Mouse (Mus musculus) midbrain, embryonic 14.5 days (tissue): ENCODE measurements around the gene Scrg1. TPM values are rescaled to one million over a fixed set of nuclear protein-coding genes. Genes with fewer than 3 reads are reported as not detected.
"Not testable (repeated sequence)": the region's sequence is repeated elsewhere in the genome, so short reads cannot be mapped to it uniquely, and the experiment has no call there.

Experiments used
- ATAC-seq: fragments of 200-750 bp; cut with Nextera tagmentation; 2 replicates; pipeline ENCODE4 v1.8.0; 2017; ENCODE audit warnings: moderate number of reproducible peaks, moderate library complexity; ENCODE audit not compliant: low FRiP score, low TSS enrichment
- DNase-seq: peaks from one replicate; pipeline ENCODE4 v3.0.0-alpha.2; 2015
- H3K27ac ChIP-seq: fragments of 300-500 bp; sonication (generic); replicated peaks from 2 replicates; pipeline ENCODE4 v1.5.1; 2014; ENCODE audit warnings: mild to moderate bottlenecking, low read depth, low read length, moderate library complexity
- H3K27me3 ChIP-seq: fragments of 300-500 bp; sonication (generic); 2 replicates; pipeline ENCODE4 v1.6.1; 2014; ENCODE audit warnings: low read length, control low read depth, mixed read lengths; ENCODE audit not compliant: control insufficient read depth, insufficient read depth
- H3K36me3 ChIP-seq: fragments of 300-500 bp; sonication (generic); 2 replicates; pipeline ENCODE4 v1.6.1; 2014; ENCODE audit warnings: low read length, control low read depth; ENCODE audit not compliant: control insufficient read depth, insufficient read depth
- H3K4me1 ChIP-seq: fragments of 300-500 bp; sonication (generic); 2 replicates; pipeline ENCODE4 v1.6.1; 2014; ENCODE audit warnings: mild to moderate bottlenecking, antibody characterized with exemption, low read length, control low read depth; ENCODE audit not compliant: control insufficient read depth, insufficient read depth
- H3K4me2 ChIP-seq: fragments of 300-500 bp; sonication (generic); 2 replicates; pipeline ENCODE4 v1.6.1; 2014; ENCODE audit warnings: mild to moderate bottlenecking, low read length, moderate library complexity
- H3K4me3 ChIP-seq: fragments of 300-500 bp; sonication (generic); replicated peaks from 2 replicates; pipeline ENCODE4 v1.5.1; 2014; ENCODE audit warnings: low read depth, low read length
- H3K9ac ChIP-seq: fragments of 300-500 bp; sonication (generic); replicated peaks from 2 replicates; pipeline ENCODE4 v1.6.1; 2014; ENCODE audit warnings: mild to moderate bottlenecking, low read length, moderate library complexity
- H3K9me3 ChIP-seq: fragments of 300-500 bp; sonication (generic); 2 replicates; pipeline ENCODE4 v1.6.1; 2016; ENCODE audit warnings: low read length, control low read depth, mixed read lengths; ENCODE audit not compliant: control insufficient read depth
- WGBS: fragments of 180-500 bp; shearing (Covaris S2); extraction: QIAGEN DNeasy Blood & Tissue Kit; methylation state at CpG from one replicate; pipeline ENCODE4 v1.1.7; 2014; 5-methylcytosine and 5-hydroxymethylcytosine counted together
- polyA plus RNA-seq: library from polyadenylated mRNA; unstranded; fragments of >200 nt; fragmentation: Nextera tagmentation; extraction: Ambion mirVana; gene quantifications from 2 replicates; pipeline ENCODE4 v1.2.1, GENCODE M21; 2014

The Scrg1 gene
- polyA plus RNA-seq, 1 experiment from 2014 or later: 4.3 TPM

- Histone ChIP-seq H3K9ac (no peak overlapping the region), H3K36me3 (no peaks in the 10 kb centered on the region), H3K4me3 (no peak overlapping the region), H3K4me1 (no peaks in the 10 kb centered on the region), H3K9me3 (no peaks in the 10 kb centered on the region), H3K27me3 (peaks cover 4% of the 10 kb centered on the region; the same call in 1 of the 2 replicates), H3K27ac (no peak overlapping the region), H3K4me2 (no peak overlapping the region)
- 59% methylated on average over 18 of the region's 18 CpGs for WGBS
- ATAC-seq (no peak), DNase-seq (no peak)
Observed at GRCm38 (mm10) chr8:57427581-57428366, 27.9 kb upstream of the Scrg1 start.

- H3K9me3 ChIP-seq: no peaks in the 10 kb centered on the region
- H3K4me3 ChIP-seq: no peak overlapping the region
- no peak overlapping the region for H3K9ac ChIP-seq
- H3K4me2 ChIP-seq: peak overlapping the region; percentile 37; the same call in 1 of the 2 replicates
- 5% methylated on average over 1 of the region's 1 CpGs for WGBS
- ATAC-seq (no peak), DNase-seq (no peak)
- H3K27ac ChIP-seq: no peak overlapping the region
- H3K27me3 ChIP-seq: peaks cover 4% of the 10 kb centered on the region; the same call in 1 of the 2 replicates
- no peaks in the 10 kb centered on the region for H3K4me1 ChIP-seq
- H3K36me3 ChIP-seq: no peaks in the 10 kb centered on the region
Observed at GRCm38 (mm10) chr8:57428566-57428965, 27.2 kb upstream of the Scrg1 start.

DNA sequence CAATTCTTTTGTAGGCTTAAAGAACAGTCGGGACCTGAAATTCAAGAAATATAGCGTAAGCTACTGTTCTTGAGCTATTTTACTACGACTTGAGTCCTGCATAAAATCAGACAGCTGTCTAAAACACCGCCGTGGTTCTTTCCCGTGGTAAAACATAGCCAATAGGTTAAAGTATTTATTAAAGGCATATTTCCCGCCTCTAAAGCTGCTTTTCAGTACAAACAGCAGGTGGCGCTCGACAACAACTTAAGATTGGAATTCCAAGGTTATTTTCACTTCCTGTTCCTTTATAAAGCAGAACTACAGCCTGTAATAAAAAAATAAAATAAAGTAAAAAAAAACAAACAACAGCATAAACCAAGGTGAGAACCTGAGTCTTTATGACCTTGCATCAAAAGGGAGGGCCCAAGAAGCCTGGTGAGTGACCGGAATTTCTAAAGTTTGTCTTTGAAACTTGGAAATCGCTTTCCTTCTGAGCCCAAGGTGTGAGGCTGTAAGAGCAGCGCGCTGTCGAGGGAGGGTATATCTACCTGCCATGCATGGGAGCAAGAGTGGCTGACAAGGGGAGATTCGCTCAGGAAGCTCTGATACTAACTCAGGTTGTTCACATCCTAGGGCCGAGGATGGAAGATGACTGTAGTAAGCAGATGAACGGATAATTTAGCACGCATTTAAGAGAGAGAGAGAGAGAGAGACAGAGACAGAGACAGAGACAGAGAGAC, 26.4 kb upstream of the Scrg1 start:
- Histone ChIP-seq H3K36me3 (no peaks in the 10 kb centered on the region), H3K4me3 (no peak overlapping the region), H3K27ac (no peak overlapping the region), H3K4me1 (no peaks in the 10 kb centered on the region), H3K9ac (no peak overlapping the region), H3K9me3 (no peaks in the 10 kb centered on the region), H3K27me3 (peaks cover 4% of the 10 kb centered on the region; the same call in 1 of the 2 replicates), H3K4me2 (peak overlapping the region; percentile 37)
- peak; percentile 93 for DNase-seq
- ATAC-seq: peak; percentile 43; the same call in 1 of the 2 replicates
- 33% methylated on average over 18 of the region's 18 CpGs for WGBS

GRCm38 (mm10) chr8:57429888-57430274, 25.8 kb upstream of the Scrg1 start:
- not testable (repeated sequence) for H3K9me3 ChIP-seq, DNase-seq, H3K27me3 ChIP-seq, H3K27ac ChIP-seq, H3K4me1 ChIP-seq, H3K4me3 ChIP-seq, H3K9ac ChIP-seq, ATAC-seq, H3K4me2 ChIP-seq, H3K36me3 ChIP-seq
- 69% methylated on average over 5 of the region's 5 CpGs for WGBS

DNA sequence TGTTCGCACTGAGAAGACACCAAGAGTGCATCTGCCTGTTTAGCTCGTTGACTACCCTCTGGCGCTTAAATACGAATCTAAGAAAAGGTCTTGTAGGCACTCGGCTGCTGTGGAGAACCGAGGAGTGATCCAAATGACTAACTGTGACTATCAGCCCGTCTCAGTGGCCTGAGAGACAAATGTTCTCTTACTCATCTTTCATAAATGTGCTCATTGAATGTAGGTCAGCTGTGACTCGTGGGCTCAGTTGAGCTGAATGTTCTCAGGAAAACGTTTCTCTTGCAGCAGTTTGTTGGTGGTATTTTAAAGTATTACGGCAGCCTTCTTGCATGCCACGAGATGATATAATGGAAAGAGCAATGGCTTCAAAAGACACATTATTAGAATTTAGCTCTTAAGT, 24.8 kb upstream of the Scrg1 start:
- WGBS: 87% methylated on average over 11 of the region's 11 CpGs
- no peaks in the 10 kb centered on the region for H3K36me3 ChIP-seq
- H3K9ac ChIP-seq: no peak overlapping the region
- H3K27ac ChIP-seq: no peak overlapping the region
- H3K4me3 ChIP-seq: no peak overlapping the region
- H3K4me1 ChIP-seq: 0 out of 2 replicates have a peak, but pooled peaks cover 3% of the 10 kb centered on the region
- ATAC-seq (no peak), DNase-seq (no peak)
- no peaks in the 10 kb centered on the region for H3K9me3 ChIP-seq
- peaks cover 4% of the 10 kb centered on the region; the same call in 1 of the 2 replicates for H3K27me3 ChIP-seq
- no peak overlapping the region for H3K4me2 ChIP-seq

GRCm38 (mm10) chr8:57432802-57433201, 22.9 kb upstream of the Scrg1 start:
- H3K9me3 ChIP-seq: no peaks in the 10 kb centered on the region
- H3K9ac ChIP-seq: no peak overlapping the region
- no peak overlapping the region for H3K27ac ChIP-seq
- ATAC-seq: no peak
- DNase-seq: no peak
- H3K4me1 ChIP-seq: 0 out of 2 replicates have a peak, but pooled peaks cover 3% of the 10 kb centered on the region
- no peak overlapping the region for H3K4me3 ChIP-seq
- WGBS: 91% methylated on average over 5 of the region's 5 CpGs
- H3K36me3 ChIP-seq: no peaks in the 10 kb centered on the region
- H3K27me3 ChIP-seq: no peaks in the 10 kb centered on the region
- H3K4me2 ChIP-seq: no peak overlapping the region

GRCm38 (mm10) chr8:57435768-57436436, 19.8 kb upstream of the Scrg1 start:
- Histone ChIP-seq H3K36me3 (no peaks in the 10 kb centered on the region), H3K27me3 (no peaks in the 10 kb centered on the region), H3K9me3 (no peaks in the 10 kb centered on the region), H3K27ac (no peak overlapping the region), H3K4me2 (no peak overlapping the region), H3K4me3 (no peak overlapping the region), H3K4me1 (0 out of 2 replicates have a peak, but pooled peaks cover 3% of the 10 kb centered on the region), H3K9ac (no peak overlapping the region)
- WGBS: 72% methylated on average over 18 of the region's 18 CpGs
- ATAC-seq: no peak
- peak; percentile 66 for DNase-seq

DNA sequence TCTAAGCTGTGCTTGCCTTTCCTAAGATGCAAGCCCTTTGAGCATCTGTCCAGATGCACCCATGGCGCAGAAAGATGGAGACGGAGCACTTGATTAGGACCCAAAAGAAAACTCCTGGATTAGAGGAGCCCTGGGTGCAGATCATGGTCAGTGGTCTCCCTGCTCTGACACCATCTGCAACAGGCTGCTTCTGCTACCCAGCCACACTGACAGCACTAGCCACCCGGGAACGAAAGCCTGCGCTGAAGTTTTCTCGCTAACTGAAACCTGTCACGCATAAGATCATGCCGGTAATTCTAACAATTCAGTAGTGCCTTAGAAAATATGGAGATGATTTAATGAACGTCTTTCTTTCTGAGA, 19.3 kb upstream of the Scrg1 start:
- no peak overlapping the region for H3K4me2 ChIP-seq
- ATAC-seq (no peak), DNase-seq (no peak)
- no peaks in the 10 kb centered on the region for H3K9me3 ChIP-seq
- no peaks in the 10 kb centered on the region for H3K27me3 ChIP-seq
- H3K4me3 ChIP-seq: no peak overlapping the region
- 0 out of 2 replicates have a peak, but pooled peaks cover 3% of the 10 kb centered on the region for H3K4me1 ChIP-seq
- H3K27ac ChIP-seq: no peak overlapping the region
- H3K36me3 ChIP-seq: no peaks in the 10 kb centered on the region
- H3K9ac ChIP-seq: no peak overlapping the region
- WGBS: 85% methylated on average over 9 of the region's 9 CpGs
